Mouse (Mus musculus): ENCODE results near the gene Casp9.

The Casp9 gene

DNA sequence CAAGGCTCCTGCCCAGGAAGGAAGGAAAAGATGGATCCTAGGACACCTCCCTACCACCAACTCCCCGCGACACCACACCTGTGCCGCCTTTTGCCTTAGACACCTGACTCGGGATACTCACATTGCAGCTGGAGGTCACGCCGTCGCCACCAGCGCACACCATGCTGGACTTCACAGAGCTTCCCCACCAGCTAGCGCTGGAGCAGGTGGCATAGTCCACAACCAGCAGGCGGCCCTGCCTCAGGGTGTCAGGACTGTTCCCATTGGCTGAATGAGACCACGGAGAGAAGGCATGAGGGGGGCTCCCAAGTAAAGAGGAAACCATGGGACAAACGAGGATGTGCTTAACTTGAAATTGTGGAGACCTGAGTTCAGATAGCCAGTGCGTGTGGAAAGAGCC, 25.4 kb downstream of the Casp9 start:
- no peak for DNase-seq

DNA sequence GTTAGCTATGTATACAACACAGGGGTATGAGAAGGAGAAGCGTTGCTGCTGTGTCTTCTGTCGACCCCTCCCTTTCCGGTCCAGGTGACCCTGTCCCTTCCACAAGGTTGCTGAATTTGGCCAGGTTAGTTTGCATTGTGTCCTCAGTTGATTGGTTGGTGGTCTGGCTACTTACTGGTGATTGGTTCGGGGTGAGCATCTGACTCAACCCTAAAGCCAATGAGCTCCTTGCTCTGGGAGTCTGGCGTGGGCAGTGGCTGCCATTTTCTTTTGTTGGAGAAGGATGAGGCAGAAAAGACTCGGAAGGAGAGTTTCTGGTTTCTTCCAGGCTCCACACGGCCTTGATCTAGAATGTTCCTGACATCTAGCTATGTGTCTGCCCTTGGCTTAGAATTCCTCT, 25.9 kb downstream of the Casp9 start:
- DNase-seq, result no peak

DNA sequence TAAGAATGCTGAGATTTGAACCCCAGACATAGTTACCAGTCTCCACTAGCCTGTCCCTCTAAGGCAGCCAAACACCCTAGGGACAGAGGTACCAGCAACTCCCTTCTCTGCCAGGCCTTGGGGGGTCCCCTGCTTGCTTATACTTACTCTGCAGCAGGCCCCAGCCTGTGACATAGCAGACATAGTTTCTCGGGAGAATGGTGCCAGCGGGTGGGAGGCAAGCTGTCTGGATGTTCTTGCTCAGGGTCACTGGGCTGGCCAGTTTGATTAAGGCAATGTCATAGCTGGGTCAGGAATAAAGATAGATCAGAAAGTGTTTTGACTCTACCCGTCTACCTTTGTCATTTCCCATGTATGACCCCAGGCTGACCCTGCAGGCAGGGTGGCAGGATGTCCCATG, 27.8 kb downstream of the Casp9 start:
- no peak for DNase-seq

DNA sequence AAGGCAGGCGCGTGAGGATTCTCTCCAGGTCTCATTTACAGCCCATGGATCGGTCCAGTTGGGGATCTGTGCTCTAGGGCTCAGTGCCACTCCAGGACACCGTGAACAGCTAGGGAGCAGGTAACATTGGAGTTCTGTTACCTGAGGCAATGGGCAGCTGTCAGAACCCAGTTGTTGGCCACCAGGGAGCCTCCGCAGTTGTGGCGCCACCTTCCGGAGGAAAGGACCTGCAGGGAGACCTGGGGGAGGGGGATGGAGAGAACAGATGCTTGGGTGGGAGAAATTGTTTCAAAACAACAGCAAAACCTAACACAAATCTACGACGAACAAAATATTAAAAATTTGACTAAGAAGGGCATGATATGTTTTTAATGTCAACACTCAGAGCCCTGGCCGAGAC, 28.7 kb downstream of the Casp9 start:
- peak; percentile 45 for DNase-seq

DNA sequence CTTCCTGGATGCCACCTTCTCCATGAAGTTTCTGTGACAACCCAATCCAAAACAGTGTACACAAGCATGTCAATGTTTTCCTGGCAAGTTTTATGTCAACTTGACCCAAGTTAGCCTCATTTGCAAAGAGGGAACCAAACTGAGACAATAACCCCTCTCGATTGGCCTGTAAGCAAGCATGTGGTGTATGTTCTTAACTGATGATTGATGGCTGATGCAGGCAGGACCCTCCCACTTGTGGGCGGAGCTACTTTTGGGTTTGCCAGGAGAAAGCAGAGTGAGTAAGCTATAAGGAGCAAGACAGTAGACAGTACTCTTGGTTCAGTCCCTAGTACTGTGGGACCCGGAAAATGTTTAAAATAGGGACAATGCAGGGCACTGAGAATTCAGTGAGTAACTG, 29.6 kb downstream of the Casp9 start:
- DNase-seq, result peak; percentile 81

DNA sequence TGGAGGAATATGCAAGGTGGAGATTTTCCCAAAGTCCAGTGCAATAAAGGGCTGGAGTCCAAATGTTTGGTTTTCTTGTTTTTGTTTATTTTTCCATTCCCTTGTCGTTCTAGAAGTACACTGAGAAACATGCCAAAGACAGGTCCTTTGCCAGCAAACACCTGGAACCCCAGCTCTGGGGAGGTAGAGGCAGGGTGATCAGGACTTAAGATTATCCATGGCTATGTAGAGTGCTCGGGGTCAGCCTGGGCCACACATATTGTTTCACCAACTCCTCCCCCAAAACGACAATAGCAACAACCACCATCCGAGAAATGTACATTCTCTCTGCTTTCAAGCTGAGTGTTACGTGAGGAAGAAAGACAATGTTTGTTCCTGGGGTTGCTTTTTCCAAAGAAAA, 32.6 kb downstream of the Casp9 start, which contains the start of gene Cela2a:
TSS of gene Cela2a (minus strand) at position 101 of the 400 bp plus-strand sequence.
- no peak for DNase-seq

DNA sequence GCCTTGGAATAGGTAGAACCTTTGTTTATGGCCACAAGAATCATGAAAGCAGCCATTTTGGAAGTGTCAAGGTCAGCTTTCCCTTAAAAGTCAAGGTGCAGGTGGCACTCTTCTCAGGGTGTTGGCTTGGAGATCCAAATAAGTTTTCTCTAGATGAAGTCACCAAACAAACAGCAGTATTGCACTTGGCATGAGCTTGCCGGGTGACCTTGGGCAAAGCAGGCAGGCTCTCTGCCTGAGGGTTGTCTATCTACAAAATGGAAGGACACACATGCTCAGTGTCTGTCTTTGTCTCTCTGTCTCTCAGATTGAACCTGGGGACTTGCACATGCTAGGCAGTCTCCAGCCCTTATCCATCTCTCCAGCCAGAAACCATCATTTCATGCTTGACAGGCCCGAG, 34.0 kb downstream of the Casp9 start:
- DNase-seq, result no peak

DNA sequence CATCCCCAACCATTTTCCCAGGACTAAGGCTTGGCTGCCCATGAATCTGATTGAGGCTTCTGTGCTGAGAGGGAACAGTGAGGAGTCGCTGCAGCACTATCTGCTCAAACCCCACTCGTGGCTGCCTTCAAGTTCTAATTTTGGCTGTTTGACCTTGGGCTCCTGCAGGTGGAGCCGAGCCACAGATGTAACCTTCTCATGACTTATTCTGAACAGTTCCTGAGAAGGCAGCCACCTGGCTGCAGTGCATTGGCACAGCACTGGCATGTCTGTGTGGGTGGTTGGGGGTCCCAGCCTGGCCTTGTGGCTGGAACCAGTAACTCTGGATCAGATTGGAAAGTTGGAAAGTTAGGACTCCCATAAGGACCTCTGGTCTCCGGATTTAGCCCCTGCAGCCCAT, 34.8 kb downstream of the Casp9 start:
- no peak for DNase-seq

DNA sequence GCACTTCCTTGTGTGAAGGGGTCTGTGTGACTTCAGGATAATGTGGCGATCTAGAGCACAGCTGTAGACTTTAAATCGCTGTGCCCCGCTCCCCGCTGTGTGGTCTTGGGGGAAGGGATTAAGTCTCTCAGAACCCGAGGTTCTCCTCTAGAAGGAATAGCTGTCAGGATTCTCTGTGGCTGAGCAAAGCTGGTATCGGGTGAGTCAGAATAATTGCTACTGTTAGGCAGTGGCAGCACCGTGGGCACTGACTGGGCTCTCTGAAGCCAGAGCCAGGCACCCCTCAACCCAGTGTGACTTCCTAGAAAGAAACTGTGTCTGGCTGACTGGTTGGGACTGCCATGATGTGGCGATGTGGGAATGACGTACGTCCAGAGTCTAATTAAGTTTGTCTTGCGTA, 37.0 kb downstream of the Casp9 start:
- no peak for DNase-seq

DNA sequence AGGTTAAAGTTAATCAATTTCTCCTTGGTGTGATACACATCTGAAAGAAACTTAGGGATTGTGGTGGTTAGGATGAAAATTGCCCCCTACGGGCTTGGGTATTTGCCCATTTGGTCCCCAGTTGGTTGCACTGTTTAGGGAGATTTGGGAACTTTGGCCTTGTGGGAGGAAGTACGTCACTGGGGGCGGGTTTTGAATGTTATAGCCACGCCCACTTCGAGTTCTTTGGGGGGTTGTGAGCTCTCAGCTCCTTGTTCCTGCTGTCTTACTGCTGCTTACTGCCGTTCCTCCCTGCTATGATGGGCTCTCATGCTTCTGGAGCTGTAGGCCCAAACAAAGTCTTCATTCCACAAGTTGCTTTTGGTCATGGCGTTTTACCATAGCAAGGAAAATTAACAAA, 37.9 kb downstream of the Casp9 start:
- DNase-seq, result no peak

DNA sequence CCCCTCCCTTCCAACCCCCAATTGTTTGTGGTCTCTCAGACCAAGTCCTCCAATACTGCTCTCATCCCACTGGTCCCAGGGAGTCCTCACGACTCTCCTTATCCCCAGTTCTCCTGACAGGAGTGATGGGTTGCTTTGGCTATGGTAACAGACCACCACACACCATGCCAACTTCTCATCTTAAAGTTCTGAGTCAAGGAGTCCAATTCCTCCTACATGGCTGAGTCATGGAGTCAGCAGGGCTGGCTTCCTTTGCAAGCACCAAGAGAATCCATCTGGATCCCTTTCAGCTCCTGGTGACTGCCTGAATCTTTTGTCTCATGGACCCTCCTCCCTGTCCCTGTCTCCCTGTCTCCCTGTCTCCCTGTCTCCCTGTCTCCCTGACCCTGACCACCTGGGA, 40.5 kb downstream of the Casp9 start:
- DNase-seq, result no peak

DNA sequence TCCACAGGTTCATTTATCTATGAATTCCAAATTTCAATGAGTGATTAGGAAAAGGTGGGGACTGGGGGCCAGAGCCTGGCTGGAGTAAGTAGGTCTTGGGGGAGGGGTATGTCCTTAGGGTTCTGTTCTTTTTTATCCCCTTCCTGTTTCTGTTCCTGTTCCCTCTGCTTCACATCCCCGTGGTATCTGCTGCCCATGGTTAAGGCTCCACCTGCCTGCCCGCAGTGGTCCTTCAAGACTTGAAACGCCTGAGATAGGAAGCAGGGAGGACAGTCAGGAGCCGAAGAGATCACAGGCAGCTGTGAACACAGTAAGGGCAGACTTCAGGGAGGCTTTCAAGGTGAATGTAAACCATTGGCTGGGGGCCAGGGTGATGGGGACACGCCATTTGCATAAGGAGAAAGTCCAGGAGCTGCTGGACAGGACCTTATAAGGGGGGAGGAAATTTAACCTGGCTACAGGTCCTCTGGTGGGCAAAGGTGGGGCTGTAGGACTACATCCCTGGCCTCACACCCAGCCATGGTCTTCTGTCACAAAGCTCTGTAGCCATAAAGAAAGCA, 41.2 kb downstream of the Casp9 start:
- DNase-seq, result no peak

DNA sequence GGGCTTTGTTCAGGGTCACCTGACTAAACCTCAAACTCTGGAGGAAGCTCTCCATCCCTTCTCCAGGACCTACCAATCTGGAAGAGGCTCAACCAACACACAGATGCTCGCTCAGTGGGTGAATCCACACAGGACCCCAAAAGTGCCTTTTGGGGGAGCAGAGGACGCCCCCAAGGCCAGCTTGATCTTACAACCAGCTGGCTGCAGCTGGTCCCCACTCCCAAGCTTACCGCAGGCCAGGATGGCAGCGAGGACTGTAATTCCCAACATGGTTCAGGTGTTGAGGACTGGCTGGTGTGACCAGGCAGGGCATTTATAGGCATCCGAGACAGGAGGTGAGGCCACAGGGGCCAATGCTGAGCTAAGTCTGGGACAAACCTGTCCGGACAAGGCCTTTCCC, 52.6 kb downstream of the Casp9 start, which contains the start of gene Ctrc:
TSS of gene Ctrc (minus strand) at position 361 of the 400 bp plus-strand sequence.
- no peak for DNase-seq

DNA sequence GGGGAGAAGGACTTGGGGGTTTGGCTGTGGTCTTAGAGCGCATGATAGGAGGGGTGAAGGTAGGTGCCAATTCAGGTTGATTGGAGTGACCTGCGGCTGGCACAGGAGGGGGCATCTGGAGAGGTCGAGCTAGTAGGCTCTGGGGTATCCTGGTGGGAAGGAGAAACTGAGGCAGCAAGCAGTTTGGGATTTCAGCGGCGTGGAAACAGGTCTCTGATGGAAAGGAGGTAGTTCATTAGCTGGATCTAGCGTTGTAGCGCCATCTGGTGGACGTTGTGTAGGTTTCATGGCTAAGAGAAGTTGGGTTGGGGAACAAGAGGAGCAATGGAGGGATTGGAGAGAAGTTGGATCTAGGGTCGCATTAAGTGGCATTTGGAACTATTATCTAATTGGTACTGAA, 60.0 kb downstream of the Casp9 start:
- DNase-seq, result peak; percentile 71

DNA sequence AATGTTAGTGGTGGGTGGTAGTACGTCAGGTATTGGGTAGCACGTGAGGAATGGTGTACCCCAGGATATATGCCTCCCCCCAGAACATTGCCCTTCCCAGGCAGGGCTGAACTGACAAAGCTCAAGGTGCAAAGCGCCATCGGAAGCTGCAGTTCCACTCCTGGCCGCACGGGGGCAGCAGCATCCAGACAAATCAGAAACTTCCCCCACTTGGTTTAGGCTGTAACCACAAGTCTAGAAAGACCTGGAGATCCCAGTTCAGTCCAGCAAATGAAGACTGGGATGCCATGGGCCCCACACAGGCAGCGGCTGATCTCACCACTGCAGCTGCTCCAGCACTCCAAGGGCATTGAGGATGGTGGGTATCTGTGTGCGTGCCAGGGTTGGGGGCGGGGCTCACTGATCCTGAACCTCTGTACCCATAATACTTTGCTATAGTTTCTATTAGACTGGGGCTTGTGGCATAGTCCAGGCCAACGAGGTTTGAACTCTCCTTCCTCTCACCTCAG, 64.1 kb downstream of the Casp9 start:
- peak; percentile 82 for DNase-seq

DNA sequence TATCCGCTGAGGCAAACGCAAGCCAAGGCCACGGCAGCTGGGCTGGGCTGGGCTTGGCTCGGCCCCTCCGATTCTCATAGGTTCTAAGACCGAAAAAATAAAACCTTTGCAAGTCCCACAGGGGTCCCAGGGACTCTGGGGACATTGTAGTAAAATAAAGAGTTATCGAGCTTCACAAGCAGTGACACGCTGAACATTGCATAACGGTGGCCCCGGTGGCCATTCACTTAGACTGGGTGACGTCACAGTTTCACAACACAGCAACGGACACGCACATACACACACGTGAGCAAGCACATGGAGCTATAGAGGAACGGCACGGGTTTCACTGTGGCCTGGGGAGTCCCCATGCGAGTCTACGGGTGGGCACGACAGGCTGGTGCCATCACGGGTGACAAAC, 65.1 kb downstream of the Casp9 start:
- DNase-seq, result no peak

DNA sequence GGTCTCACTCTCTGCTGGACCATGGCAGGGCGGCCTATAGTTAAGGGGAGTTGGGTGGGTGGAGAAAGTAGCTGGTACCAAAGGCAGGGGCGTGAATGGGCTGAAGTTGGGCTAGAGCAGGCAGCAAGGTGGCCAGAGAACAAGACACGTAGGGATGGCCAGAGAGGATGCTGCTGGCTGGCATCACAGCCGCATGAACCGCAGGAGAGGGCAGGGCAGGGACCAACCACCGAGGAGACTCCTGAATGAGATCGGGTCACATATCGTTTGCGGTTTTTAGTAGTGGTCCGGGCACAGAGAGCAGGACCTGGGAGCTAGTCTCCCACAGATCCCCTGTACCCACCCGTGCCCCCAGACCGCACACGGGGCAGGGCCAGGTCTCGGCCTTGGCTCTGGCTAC, 65.9 kb downstream of the Casp9 start:
- no peak for DNase-seq

DNA sequence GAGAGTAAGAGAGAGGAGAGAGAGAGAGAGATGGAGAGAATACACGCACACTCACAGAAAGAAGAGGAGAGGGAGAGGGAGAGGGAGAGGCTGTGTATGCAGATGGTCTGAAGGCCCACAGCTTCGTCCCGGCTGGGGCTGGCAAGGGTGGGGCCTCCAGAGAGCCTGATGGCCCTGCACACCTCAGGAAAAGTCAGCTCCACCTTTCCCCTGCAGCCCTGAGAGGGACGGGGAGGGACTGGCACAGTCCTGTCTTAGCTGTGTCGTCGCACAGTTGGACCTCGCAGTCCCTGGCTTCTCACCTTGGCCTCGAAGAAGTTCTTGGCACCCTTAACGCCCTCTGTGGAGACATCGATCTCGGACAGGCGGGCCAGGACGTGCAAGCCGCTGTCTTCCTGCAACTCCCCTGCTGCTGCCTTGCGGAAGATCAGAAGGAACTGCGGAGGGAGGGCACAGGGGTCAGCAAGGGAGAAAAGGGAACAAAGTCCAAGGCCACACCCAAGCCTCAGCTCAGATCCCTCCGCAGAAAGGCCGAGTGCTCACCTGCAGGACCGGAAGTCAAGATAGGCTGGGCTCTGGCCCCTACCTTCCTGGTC, 66.9 kb downstream of the Casp9 start:
- DNase-seq, result no peak

DNA sequence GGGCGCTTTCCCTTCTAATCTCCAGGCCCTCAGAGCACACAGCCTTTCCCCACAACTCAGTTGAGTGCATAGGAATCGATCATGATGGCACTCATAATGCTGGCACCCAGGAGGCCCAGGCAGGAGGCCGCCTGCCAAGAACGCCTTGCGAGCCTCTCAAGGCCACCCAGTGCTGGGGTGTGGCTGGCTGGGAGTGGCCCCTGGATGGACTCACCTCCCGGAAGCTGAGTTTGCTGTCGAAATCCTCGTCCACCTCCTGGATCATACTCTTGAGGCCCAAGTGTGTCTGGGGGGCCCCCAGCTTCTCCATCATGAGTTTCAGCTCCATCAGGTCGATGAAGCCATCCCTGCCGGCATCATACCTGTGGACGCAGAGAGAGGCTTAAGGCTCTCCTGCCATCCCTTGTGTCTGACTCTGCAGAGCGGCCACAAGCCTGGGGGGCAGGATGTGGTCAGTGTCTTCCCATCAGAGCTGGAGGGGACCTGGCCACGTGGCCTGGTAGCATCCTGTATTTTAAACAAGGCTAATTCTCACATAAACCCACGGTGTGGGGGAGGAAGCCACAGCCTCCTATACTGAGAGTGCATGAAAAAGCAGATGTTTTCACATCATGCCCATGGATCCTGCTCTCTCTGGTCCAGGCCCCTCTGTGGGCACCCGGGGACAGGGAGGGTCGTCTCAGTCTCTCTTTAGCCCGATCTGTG, 68.3 kb downstream of the Casp9 start:
- DNase-seq, result no peak

DNA sequence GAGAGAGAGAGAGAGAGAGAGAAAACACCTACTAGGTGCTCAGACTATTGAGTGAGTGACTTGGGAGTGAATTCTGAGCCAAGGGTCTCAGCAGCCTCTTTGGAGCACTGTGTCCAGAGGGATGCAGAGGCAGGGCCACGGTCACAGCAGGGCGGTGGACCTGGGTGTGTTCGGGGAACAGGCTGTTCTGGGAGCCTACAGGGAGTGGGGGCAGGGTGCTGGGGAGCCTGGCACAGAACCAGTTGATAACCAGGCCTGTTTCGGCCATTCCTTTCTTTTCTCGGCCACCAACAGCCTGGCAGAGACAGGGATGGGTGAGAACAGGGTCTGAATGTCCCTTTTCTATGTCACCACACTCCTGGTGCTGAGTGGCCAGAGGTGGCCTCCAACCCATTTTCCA, 69.5 kb downstream of the Casp9 start:
- no peak for DNase-seq

DNA sequence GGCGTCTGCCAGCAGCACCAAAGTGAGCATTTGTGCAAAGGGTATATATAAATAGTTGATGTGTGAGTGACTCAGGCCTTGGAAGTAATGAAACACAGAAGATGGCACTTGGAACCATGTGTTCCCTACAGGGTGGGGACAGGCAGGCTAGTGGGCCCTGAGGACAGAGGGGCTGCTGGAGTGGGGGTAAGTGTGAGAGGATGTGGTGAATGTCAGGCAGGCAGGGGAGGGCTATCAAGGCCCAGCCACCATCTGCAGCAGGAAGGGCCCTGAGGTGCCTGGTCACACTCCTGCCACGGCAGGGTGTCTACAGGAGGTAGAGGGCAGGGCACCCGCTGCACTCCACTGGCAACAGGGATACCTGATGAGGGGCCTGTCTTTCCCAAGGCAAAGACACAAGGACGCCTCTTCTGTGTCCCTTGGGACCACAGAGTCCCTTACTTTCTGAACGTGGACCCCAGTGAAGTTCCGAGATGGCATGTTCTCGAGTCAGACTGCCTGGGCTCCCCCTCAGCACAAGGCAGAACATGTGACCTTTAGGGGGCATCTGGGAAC, 70.4 kb downstream of the Casp9 start:
- DNase-seq, result no peak

DNA sequence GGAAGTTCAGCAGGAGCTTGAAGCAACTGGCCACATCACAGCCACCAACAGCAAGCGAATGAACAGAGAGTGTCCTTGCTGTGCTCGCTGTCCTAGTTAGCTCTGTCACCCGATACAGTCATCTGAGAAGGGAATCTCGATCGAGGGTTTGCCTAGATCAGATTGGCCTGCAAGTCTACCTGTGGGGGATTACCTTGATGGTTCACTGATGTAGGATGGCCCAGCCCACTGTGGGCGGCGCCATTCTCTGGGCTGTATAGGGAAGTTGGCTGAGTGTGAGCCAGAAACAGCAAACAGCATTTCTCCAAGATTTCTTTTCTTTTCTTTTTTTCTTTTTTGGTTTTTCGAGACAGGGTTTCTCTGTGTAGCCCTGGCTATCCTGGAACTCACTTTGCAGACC, 71.1 kb downstream of the Casp9 start:
- DNase-seq, result no peak

DNA sequence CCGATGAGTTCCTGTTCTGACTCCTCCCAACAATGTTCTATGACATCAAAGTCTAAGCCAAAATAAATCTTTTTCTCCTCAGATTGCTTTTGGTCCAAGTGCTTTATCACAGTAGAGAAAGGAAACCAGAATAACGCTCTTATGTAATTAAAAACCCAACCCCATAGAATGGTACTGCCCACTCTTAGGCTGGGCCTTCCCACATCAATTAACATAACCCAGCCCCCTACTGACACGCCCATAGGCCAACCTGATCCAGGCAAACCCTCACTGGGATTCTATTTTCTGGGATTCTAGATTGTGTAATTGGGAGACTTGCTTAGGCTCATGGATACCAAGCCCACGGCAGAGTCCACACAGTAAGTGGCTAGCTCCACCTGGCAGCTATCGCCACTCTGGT, 71.6 kb downstream of the Casp9 start:
- DNase-seq, result no peak

Data from liver (tissue).